Mouse (Mus musculus) adrenal gland, adult 18-20 months (tissue): ENCODE measurements at regions not wholly inside any gene's neighbourhood (a gene's known extent, or its start where the extent isn't known, plus 50 kb on each side); places are given as distances from the start of the nearest gene placed in this dataset.
"Not testable (repeated sequence)": the region's sequence is repeated elsewhere in the genome, so short reads cannot be mapped to it uniquely, and the experiment has no call there.

ENCODE experiments used
- DNase-seq, 2 experiments: peaks; one replicate each; pipeline ENCODE4 v3.0.0; 2021 to 2022; ENCODE audit warnings: low spot score in 2 of 2

GRCm38 (mm10) chr10:66640890-66641847, 454.8 kb upstream of the Jmjd1c start:
- no peak for DNase-seq

GRCm38 (mm10) chr10:66641966-66642365, 454.0 kb upstream of the Jmjd1c start:
- DNase-seq = no peak

- no peak for DNase-seq
Observed at GRCm38 (mm10) chr10:66643160-66643559, 452.8 kb upstream of the Jmjd1c start.

GRCm38 (mm10) chr10:66657520-66657919, 438.4 kb upstream of the Jmjd1c start:
- DNase-seq = no peak

GRCm38 (mm10) chr10:66683160-66683559, 412.8 kb upstream of the Jmjd1c start:
- DNase-seq = no peak

GRCm38 (mm10) chr10:66689196-66689595, 406.7 kb upstream of the Jmjd1c start:
- DNase-seq = not testable (repeated sequence)

GRCm38 (mm10) chr10:66694549-66695285, 401.2 kb upstream of the Jmjd1c start:
- no peak for DNase-seq

- DNase-seq = not testable (repeated sequence)
Observed at GRCm38 (mm10) chr10:66714926-66715325, 381.0 kb upstream of the Jmjd1c start.

- DNase-seq = peak in 1 of 2 experiments; percentile 5
Observed at GRCm38 (mm10) chr10:66717909-66718308, 378.0 kb upstream of the Jmjd1c start.

- DNase-seq = no peak
Observed at GRCm38 (mm10) chr10:66719796-66720195, 376.1 kb upstream of the Jmjd1c start.

- DNase-seq = no peak
Observed at GRCm38 (mm10) chr10:66733631-66734030, 362.3 kb upstream of the Jmjd1c start.

GRCm38 (mm10) chr10:66734853-66735252, 361.1 kb upstream of the Jmjd1c start:
- no peak for DNase-seq

- no peak for DNase-seq
Observed at GRCm38 (mm10) chr10:66739017-66739416, 356.9 kb upstream of the Jmjd1c start.

- peak in 1 of 2 experiments; percentile 19 for DNase-seq
Observed at GRCm38 (mm10) chr10:66741819-66742218, 354.1 kb upstream of the Jmjd1c start.

- DNase-seq = no peak
Observed at GRCm38 (mm10) chr10:66743254-66743653, 352.7 kb upstream of the Jmjd1c start.

- DNase-seq = no peak
Observed at GRCm38 (mm10) chr10:66745871-66746270, 350.1 kb upstream of the Jmjd1c start.

GRCm38 (mm10) chr10:66752237-66752810, 343.6 kb upstream of the Jmjd1c start:
- DNase-seq = no peak

- no peak for DNase-seq
Observed at GRCm38 (mm10) chr10:66756866-66757265, 339.1 kb upstream of the Jmjd1c start.

- DNase-seq = no peak
Observed at GRCm38 (mm10) chr10:66770161-66771030, 325.5 kb upstream of the Jmjd1c start.

- no peak for DNase-seq
Observed at GRCm38 (mm10) chr10:66780335-66781170, 315.4 kb upstream of the Jmjd1c start.
